Mouse (Mus musculus): ENCODE results near the gene Rps6kb2.

- TF ChIP-seq CTCF (IDR thresholded peaks at IDR 0.05; ENCODE audit: extremely low read depth, insufficient read depth, low read length): no peak
- TF ChIP-seq POLR2A (IDR thresholded peaks at IDR 0.05; ENCODE audit: extremely low read depth, insufficient read depth, low read length): no peak
Measured at GRCm38 (mm10) chr19:4194021-4194724, 31.0 kb upstream of the Rps6kb2 start.
